Mouse (Mus musculus) retina, embryonic 14.5 days (tissue): ENCODE results near the gene Gm10320.

Experiments used
- DNase-seq: peaks from one replicate; pipeline ENCODE4 v3.0.0-alpha.2; 2015; ENCODE audit warnings: low spot score

Gene Gm10320

DNA sequence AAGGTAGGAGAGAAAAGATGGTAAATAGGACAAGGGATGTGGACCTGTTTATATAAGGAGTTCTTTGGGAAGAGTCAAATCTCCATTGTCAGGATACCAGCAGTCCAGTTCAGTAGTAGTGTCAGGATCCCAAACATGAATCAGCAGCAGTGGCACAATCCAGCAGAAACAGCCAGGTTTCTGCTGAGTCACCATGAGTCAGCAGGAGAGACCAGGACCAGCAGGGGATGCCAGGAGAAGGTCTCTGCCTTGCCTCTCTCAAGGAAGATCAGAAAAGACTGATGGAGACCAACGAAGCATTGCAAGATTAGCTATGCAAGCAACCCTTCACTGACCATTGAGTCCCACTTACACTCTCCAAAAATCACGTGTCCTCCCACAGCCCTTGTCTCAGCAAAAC lies 35.4 kb downstream of the Gm10320 start:
- DNase-seq, result no peak

DNA sequence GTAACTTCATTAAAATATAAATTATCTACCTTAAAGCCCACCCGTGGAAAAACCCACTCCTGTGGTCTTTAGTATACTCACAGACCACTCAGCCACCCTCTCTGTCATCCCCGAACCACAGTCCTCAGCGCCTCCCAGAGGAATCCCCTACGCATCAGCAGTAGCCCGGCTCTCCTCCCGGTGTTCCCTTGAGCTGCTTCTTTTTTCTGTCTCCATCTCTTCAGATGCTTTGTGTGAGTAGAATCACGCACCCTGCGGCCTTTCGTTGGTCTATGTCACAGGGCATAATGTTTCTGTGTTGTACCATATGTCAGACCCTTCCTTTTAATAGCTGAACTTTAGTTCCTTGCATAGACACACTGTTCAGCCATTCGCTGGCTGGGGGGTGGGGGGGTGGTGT lies 36.2 kb downstream of the Gm10320 start:
- no peak for DNase-seq

DNA sequence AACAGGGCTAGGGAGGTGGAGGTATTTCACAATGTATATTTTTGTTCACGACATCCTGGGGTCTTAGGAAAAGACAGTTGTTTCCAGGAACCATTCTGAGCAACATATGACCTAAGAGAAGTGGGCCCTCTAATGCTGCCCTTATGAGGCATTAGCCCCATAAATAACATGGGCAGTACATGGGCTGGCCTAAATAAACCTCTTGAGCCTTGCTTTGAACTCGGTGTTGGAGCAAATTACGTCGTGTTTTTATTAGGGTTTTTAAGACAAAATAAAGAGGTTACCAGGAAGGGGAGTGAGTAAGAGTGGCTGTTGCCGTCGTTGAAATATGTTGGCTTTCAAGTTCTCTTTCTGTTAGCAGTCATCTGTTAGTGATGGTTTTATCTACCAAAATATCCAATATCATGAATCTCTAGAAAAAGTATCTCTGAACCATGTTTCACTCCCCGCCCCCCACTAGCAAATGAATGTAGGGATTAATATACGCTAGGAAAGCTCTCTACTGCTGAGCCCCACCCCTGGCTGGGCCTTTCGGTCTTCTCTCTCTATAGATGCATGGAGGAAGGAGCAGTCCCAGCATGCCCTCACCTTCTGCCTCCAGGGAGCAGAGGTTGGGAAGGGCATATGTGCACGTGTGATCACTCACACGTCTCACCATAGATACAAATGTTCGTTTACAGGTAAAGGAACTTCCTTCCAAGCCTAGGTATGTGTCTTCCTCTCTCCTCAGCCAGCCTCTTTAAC lies 37.4 kb downstream of the Gm10320 start:
- DNase-seq, result no peak

DNA sequence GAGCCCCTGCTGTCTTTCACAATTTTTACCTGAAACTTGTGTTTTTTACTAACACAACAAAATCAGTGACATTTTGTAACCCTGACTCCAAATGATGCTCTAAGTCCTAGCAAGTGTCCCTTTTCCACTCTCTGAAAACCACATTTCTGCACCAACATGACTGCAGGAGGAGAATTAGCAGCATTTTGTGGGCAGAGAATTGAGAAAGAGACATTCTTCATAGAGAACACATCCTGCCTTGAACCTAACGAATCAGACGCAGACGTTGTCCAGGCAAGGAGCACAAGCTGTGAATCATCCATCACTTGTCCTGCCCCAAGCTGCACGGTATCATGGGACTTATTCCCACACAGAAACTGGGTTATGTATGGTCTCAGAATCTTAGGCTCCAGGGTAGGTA lies 38.7 kb downstream of the Gm10320 start:
- no peak for DNase-seq

DNA sequence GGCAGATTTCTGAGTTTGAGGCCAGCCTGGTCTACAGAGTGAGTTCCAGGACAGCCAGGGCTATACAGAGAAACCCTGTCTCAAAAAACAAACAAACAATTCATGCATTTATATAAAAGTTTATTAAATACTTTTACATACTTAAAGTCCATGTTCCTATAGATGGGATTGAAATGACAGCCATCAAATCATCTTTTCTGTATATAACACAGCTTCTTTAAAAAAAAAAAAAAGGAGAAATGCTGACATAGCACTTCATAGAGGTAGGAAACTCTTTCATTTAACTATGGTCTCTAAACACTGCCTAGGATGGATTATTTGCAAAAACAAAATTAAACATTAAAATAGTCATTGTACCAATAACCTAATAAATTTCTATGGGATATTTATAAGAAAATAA lies 43.1 kb downstream of the Gm10320 start:
- DNase-seq, result no peak

DNA sequence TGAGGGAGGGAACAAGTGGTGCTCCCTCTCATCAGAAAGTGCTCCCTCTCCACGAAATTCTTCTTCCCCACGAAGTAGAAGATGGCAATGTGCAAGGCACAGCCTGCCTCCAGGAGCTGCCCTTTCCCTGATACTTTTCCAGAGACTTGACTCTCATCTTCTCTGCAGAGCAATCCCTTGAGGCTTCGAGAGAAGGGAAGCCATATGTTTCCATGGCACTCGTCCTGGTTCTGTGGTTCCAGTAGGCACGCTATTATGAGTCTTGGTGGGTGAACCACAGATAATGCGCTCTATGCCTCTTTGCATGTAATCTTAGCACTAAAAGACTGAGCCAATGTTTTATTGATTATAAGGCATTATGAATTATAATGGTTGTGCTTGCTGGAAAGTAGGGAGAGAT lies 44.1 kb downstream of the Gm10320 start:
- no peak for DNase-seq

DNA sequence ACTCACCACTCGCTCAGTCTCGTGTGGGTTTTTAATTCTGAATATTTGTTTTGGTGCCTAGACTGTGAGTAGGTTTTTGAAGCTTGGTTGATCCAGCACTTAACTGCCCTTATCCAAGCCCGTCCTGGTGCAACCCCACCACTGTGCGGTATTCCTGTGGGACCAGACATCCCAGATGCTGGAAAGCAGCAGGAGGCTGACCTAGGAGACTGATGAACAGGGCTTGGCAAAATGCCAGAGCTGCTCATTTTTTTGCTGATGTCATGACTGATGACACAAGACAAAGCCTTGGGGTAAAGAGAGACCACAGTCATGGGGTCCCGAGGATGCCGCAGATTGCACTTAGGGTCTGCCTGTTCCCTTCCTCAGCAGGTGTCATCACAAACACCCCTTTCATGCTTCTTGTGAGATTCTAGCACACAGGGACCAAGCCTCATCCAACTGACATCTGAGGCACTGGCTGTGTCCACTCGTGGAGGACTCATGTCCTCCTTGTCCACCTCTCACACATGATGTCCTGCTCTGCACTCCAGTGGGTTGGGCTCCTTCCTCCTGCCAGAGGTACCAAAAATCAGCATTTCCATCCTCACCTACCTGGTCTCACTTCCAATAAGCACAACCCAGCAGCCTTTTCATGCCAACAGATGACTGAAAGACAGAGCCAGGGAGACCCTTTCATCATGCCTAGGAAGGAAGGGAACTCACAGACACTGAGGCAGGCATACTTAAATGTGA lies 46.2 kb downstream of the Gm10320 start:
- no peak for DNase-seq

DNA sequence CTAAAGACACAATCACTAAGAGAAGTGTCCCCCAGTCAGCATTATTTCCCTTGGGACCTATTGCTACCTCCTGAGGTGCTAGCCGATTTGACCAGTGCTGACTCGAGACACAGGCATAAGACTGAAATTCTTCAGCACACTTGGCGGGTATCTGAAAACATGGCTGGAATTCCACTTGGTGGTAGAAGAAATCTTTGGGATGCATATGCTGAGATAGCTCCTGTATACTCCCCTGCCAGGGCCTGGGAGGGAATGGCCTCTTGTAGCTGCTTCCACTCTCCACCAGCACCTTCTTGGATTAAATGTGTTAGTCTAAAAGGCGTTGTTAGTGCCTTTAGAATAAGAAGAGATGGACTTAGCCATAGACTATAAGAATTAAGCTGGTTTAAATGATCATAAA lies 50.8 kb downstream of the Gm10320 start:
- DNase-seq, result no peak

DNA sequence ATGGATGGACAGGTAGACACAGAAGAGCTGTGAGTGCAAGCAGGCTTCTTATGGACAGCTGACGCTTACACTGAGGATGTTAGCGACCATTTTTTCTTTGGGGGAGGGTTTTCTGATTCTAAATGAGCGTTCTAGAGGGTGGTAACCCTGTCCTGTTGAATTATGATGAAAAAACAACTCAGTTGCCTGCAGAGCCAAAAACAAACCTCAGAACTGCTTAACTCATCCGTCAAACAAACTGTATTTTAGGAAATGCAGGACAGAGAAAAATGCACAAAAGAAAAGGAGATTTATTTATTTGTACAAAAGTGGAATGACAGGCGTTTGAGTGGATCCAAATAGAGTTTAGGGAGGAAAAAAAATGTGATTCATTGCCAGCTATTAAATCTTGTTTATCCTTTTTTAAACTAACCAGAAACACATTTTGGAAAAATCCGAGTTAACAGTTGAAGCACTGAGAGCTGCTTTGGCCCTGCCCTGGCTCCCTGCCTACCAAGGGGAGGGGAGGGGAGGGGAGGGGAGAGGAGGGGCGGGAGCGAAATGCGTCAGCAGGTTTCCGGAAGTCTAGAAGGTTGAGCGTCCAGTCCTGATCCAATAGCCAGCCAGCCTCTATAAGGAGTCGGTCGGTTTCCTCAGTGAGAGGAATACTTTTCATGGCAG lies 51.4 kb downstream of the Gm10320 start:
- DNase-seq, result no peak
